Mouse (Mus musculus) heart, embryonic 15.5 days (tissue): Measurements from ENCODE around the gene Msto1. TPM values are rescaled to one million over a fixed set of nuclear protein-coding genes. Genes with fewer than 3 reads are reported as not detected.
A peak's percentile ranks its signal among the peaks of the same experiment; 100 is the strongest.

Experiments
- ATAC-seq: fragments of 200-750 bp; cut with Nextera tagmentation; replicated peaks from 2 replicates; pipeline ENCODE4 v1.8.0; 2017; ENCODE audit warnings: low read depth, moderate TSS enrichment; ENCODE audit not compliant: insufficient number of reproducible peaks, insufficient read depth, low FRiP score
- H3K27ac ChIP-seq: fragments of 300-500 bp; sonication (generic); 2 replicates; pipeline ENCODE4 v1.5.1; 2015; ENCODE audit warnings: mild to moderate bottlenecking, inconsistent platforms
- H3K27me3 ChIP-seq: fragments of 300-500 bp; sonication (generic); 2 replicates; pipeline ENCODE4 v1.6.1; 2015; ENCODE audit warnings: inconsistent platforms
- H3K36me3 ChIP-seq: fragments of 300-500 bp; sonication (generic); 2 replicates; pipeline ENCODE4 v1.6.1; 2015; ENCODE audit warnings: mild to moderate bottlenecking, inconsistent platforms
- H3K4me1 ChIP-seq: fragments of 300-500 bp; sonication (generic); replicated peaks from 2 replicates; pipeline ENCODE4 v1.6.1; 2015; ENCODE audit warnings: inconsistent platforms
- H3K4me2 ChIP-seq: fragments of 300-500 bp; sonication (generic); 2 replicates; pipeline ENCODE4 v1.6.1; 2015; ENCODE audit warnings: inconsistent platforms, mild to moderate bottlenecking, moderate library complexity
- H3K4me3 ChIP-seq: fragments of 300-500 bp; sonication (generic); 2 replicates; pipeline ENCODE4 v1.5.1; 2015; ENCODE audit warnings: mild to moderate bottlenecking, inconsistent platforms
- H3K9ac ChIP-seq: fragments of 300-500 bp; sonication (generic); 2 replicates; pipeline ENCODE4 v1.6.1; 2015; ENCODE audit warnings: mild to moderate bottlenecking, inconsistent platforms
- H3K9me3 ChIP-seq: fragments of 300-500 bp; sonication (generic); replicated peaks from 2 replicates; pipeline ENCODE4 v1.6.1; 2016; ENCODE audit warnings: inconsistent platforms
- WGBS: fragments of 180-500 bp; shearing (Covaris S2); methylation state at CpG from one replicate; pipeline ENCODE4 v1.1.7; 2015; ENCODE audit warnings: mixed read lengths; 5-methylcytosine and 5-hydroxymethylcytosine counted together
- polyA plus RNA-seq: library from polyadenylated mRNA; unstranded; fragments of >200 nt; fragmentation: Nextera tagmentation; extraction: Ambion mirVana; gene quantifications from 2 replicates; pipeline ENCODE4 v1.2.1, GENCODE M21; 2015

Msto1 gene
- polyA plus RNA-seq, 1 experiment from 2014 or later = 37.3 TPM

DNA sequence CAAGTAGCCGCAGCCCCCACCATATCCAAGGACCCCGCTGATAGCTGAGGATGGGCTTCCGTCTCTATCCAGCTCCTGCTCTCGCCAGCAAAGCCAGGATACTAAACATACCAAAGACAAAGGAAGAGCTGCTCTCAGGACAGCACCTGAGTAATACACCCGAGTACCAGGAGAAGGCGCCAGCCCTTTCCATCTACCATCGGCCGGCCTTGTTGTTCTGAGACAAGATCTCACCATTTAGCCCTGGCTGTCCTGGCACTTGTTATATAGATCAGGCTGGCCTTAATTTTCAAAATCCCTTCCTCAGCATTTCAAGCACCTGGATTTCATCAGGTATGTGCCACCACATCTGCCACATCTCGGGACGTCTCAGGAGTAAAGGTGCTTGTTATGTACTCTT lies 25.3 kb upstream of the Msto1 start:
- H3K27ac ChIP-seq = no peak overlapping the region
- H3K27me3 ChIP-seq = no peaks in the 10 kb centered on the region
- no peak overlapping the region for H3K4me2 ChIP-seq
- H3K4me3 ChIP-seq = no peak overlapping the region
- H3K9me3 ChIP-seq = no peaks in the 10 kb centered on the region
- 88% methylated on average over 10 of the region's 10 CpGs for WGBS
- H3K36me3 ChIP-seq = peaks cover 46% of the 10 kb centered on the region
- no peak overlapping the region for H3K9ac ChIP-seq
- no peaks in the 10 kb centered on the region for H3K4me1 ChIP-seq
- no peak for ATAC-seq

DNA sequence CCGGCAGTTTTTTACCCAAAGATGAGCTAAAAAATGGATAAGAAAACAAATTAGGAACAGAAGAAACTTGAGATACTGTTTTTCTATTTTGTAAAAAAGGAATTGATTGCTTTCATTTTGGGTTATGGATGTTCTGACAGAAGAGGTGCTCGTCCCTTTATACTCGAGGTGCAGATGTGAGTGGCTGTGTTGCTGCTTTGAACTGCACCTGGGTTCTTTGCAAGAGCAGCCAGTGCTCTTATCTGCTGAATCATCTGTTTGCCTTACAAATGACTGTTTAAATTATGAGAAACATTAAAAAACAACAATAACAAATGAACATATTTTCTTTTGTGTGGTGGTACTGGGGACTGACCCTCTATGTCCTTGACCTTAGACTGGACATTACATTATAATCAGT lies 15.7 kb upstream of the Msto1 start:
- Histone ChIP-seq H3K4me3 (no peak overlapping the region), H3K36me3 (peaks cover 74% of the 10 kb centered on the region), H3K4me1 (peaks cover 11% of the 10 kb centered on the region), H3K4me2 (no peak overlapping the region), H3K27me3 (no peaks in the 10 kb centered on the region), H3K9me3 (no peaks in the 10 kb centered on the region), H3K27ac (no peak overlapping the region), H3K9ac (no peak overlapping the region)
- no peak for ATAC-seq
- WGBS = 80% methylated on average over 3 of the region's 3 CpGs

DNA sequence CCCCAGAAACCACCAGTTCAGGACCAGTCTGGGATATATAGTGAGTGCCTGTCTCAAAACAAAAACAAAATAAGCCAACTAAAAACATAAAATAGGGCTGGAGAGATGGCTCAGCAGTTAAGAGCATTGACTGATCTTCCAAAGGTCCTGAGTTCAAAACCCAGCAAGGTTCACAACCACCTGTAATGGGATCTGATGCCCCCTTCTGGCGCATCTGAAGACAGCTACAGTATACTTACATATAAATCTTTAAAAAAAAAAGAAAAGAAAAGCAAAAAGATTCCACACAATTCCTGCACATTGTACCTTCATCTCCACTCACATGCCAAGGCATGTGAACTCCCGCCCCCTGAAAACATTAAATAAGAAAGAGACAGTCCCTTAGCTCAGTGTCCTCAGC lies 11.9 kb upstream of the Msto1 start:
- Histone ChIP-seq H3K4me2 (no peak overlapping the region), H3K9me3 (no peaks in the 10 kb centered on the region), H3K4me1 (peaks cover 32% of the 10 kb centered on the region), H3K27me3 (no peaks in the 10 kb centered on the region), H3K36me3 (peaks cover 77% of the 10 kb centered on the region), H3K27ac (no peak overlapping the region), H3K4me3 (no peak overlapping the region), H3K9ac (no peak overlapping the region)
- WGBS = 94% methylated on average over 2 of the region's 2 CpGs
- no peak for ATAC-seq

DNA sequence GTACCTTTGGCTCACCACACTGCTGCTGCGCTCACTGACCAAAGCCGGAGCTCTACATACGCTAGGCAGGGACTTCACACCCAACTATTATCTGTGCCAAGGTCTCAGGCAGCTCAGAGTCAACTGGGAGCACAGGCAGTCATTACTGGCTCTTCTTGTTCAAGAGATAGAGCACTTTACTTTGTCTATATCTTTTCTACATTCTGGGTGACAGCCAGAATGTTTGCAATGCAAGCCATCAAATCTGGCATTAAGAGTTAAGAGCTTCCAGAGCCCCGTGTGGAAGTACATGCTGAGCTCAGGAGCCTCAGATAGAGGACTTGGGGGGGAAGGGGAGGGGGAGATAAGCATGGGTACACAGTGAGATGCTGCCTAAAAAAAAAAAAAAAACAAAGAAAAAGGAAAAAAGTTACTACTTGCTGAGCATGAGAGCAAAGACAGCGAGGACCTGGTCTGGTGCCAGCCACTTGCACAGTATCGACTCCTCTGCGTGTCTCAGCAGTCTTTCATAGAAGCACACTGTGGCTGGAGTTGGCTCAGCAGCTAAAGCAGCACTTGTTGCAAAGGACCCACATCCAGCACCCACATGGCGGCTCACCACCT lies 10.3 kb upstream of the Msto1 start:
- Histone ChIP-seq H3K4me2 (peak overlapping the region; percentile 34), H3K27ac (peak overlapping the region; percentile 83)
- 28% methylated on average over 8 of the region's 8 CpGs for WGBS

DNA sequence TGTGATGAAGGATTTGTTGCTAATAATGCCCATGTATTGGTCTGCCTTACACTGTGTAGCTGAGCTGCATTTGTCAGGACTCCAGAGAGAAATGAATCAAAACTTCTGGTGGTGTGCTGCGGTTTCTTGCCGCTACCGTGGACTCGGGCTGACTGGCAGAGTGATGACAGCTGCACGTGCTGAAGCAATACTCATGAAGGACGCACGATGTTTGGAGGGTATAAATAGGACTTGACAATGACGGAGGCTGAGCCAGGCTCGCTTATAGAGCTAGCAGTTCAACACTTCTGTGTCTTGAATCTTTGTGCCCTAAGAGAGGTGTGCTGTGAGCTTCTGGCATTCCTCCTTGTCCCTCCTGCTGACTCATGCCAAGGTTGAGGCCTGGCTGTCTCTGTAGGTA lies 7.6 kb upstream of the Msto1 start:
- no peaks in the 10 kb centered on the region for H3K27me3 ChIP-seq
- H3K9me3 ChIP-seq = 0 out of 2 replicates have a peak, but pooled peaks cover 3% of the 10 kb centered on the region
- no peak overlapping the region for H3K27ac ChIP-seq
- no peak overlapping the region for H3K9ac ChIP-seq
- peaks cover 32% of the 10 kb centered on the region for H3K4me1 ChIP-seq
- ATAC-seq = 0 out of 2 replicates have a peak, but pooled peaks have one; percentile 21
- H3K4me2 ChIP-seq = no peak overlapping the region
- H3K36me3 ChIP-seq = peaks cover 44% of the 10 kb centered on the region
- no peak overlapping the region for H3K4me3 ChIP-seq
- 53% methylated on average over 9 of the region's 9 CpGs for WGBS

More for the DNA sequence above, 10.3 kb upstream of the Msto1 start:
- H3K4me3 ChIP-seq = no peak overlapping the region
- 0 out of 2 replicates have a peak, but pooled peaks cover 3% of the 10 kb centered on the region for H3K9me3 ChIP-seq
- H3K9ac ChIP-seq = no peak overlapping the region
- no peaks in the 10 kb centered on the region for H3K27me3 ChIP-seq
- peaks cover 69% of the 10 kb centered on the region for H3K36me3 ChIP-seq
- peaks cover 32% of the 10 kb centered on the region for H3K4me1 ChIP-seq
- peak; percentile 81 for ATAC-seq

DNA sequence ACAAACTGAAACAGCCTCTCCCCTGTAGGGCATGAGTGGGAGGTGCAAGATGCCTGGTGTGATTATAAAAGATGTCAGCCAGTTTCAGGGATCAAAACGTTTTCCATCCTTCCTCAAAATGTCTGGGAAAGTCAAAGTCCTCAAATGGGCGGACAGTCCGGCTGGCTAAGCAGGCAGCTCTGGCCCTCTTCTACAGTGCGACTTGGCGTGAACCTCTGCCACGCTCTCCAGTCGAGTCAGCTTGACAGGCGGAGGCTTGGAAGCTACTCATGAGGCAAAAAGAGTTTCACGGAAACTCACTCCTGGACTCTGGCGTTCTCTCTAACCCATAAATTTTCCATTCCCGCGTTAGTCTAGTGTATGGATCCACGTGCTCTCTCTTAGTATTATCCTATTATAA lies 5.2 kb upstream of the Msto1 start:
- WGBS = 81% methylated on average over 13 of the region's 13 CpGs
- no peak overlapping the region for H3K27ac ChIP-seq
- H3K36me3 ChIP-seq = peaks cover 28% of the 10 kb centered on the region
- no peak for ATAC-seq
- H3K9me3 ChIP-seq = 0 out of 2 replicates have a peak, but pooled peaks cover 3% of the 10 kb centered on the region
- H3K4me1 ChIP-seq = peaks cover 23% of the 10 kb centered on the region
- no peaks in the 10 kb centered on the region for H3K27me3 ChIP-seq
- no peak overlapping the region for H3K4me3 ChIP-seq
- no peak overlapping the region for H3K9ac ChIP-seq
- H3K4me2 ChIP-seq = no peak overlapping the region

DNA sequence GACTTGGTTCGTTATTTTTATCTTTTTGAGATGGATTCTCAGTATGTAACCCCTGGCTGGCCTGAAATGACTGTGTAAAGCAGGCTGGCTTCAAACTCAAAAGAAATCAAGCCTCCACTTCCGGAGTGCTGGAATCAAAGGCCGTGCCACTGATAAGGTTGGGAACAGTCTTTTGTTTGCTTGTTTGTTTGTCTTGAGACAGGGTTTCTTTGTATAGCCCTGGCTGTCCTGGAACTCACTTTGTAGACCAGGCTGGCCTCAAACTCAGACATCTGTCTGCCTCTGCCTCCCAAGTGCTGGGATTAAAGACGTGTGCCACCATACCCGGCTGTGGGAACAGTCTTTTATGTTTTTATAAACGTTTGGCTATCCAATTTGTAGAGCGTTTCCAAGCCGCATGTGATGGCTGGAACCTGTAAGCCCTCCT lies 598 bp upstream of the Msto1 start:
- no peaks in the 10 kb centered on the region for H3K9me3 ChIP-seq
- peaks cover 15% of the 10 kb centered on the region for H3K4me1 ChIP-seq
- peak overlapping the region; percentile 83 for H3K4me2 ChIP-seq
- H3K9ac ChIP-seq = peak overlapping the region; percentile 65
- ATAC-seq = peak; percentile 23; the same call in 1 of the 2 replicates
- H3K4me3 ChIP-seq = peak overlapping the region; percentile 85
- H3K36me3 ChIP-seq = peaks cover 30% of the 10 kb centered on the region
- H3K27me3 ChIP-seq = no peaks in the 10 kb centered on the region
- 27% methylated on average over 8 of the region's 8 CpGs for WGBS
- peak overlapping the region; percentile 94 for H3K27ac ChIP-seq

DNA sequence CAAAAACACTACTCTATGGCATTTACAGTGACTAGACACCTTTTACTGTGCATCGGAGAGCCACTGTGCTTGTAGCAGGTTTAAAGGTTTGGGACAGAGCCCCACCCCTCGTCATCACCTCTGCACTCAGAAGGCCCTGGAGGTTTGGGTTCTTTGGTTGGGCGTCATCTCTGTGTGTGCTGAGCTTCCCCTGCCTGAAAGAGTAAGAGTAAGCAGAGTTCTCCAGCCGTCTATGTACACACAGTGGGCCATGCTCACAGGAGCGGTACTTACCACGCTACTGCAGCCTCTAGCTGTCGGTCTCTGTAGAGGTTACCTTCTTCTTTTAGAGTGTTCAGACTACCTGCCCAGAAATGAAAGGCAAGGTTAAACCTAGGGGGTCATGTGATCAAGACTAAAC lies 1.2 kb downstream of the Msto1 start:
- no peak for ATAC-seq
- peaks cover 46% of the 10 kb centered on the region for H3K36me3 ChIP-seq
- 87% methylated on average over 7 of the region's 7 CpGs for WGBS

DNA sequence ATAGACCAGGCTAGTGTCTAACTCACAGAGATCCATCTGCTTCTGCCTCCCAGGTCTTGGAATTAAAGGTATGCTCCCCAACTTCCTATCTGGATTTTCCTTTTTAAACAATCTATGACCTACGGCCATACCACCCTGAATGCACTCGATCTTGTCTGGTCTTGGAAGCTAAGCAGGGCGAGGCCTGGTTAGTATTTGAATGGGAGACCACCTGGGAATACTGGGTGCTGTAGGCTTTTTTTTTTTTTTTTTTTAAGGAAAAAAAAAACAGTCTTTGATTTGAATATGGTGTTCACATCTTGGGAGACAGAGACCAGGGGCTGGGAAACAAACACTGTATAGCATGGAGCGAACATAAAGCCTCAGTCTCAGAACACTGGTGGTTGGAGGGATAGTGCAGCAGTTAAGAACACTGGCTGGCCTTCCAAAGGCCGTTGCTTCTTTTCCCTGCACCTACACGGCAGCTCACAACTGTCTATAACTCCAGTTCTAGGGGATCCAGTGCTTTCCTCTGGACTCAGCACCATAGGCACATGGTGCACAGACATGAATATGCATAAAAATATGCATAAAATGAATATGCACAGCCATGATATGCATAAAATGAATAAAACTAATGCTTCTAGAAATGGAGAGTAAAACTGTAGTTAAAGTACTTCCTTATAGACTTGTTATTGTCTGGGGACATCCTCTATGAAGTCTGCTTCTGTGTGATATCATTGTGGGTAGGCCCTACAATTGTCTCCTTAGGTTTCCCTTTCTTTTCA lies 7.2 kb downstream of the Msto1 start:
- peaks cover 86% of the 10 kb centered on the region for H3K36me3 ChIP-seq
- no peak overlapping the region for H3K4me2 ChIP-seq
- no peaks in the 10 kb centered on the region for H3K4me1 ChIP-seq
- H3K4me3 ChIP-seq = no peak overlapping the region
- no peak overlapping the region for H3K27ac ChIP-seq
- H3K27me3 ChIP-seq = no peaks in the 10 kb centered on the region
- H3K9me3 ChIP-seq = no peaks in the 10 kb centered on the region
- no peak overlapping the region for H3K9ac ChIP-seq
- ATAC-seq = no peak
- 88% methylated on average over 6 of the region's 6 CpGs for WGBS

More for the DNA sequence above, 1.2 kb downstream of the Msto1 start:
- Histone ChIP-seq H3K4me3 (peak overlapping the region; percentile 85), H3K4me1 (peaks cover 15% of the 10 kb centered on the region), H3K27ac (no peak overlapping the region), H3K27me3 (no peaks in the 10 kb centered on the region), H3K9me3 (no peaks in the 10 kb centered on the region), H3K4me2 (peak overlapping the region; percentile 83), H3K9ac (no peak overlapping the region)

DNA sequence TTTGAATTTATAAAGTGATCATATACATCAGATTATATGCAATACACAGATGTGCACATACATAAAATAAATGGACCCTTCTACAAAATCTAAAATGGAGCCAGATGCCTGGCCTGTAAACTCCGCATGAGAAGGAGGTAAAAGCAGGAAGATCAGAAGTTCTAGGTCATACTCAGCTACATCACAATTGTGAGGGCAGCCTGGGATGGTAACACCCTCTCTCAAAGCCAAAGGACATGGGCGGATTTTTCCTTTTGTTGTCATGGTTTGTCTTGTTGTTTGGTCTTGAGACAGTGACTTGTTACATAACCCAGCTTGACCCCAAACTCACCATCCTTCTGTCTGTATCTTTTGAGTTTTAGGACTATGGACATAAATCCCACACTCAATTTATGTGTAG lies 8.1 kb downstream of the Msto1 start:
- Histone ChIP-seq H3K27me3 (no peaks in the 10 kb centered on the region), H3K4me1 (no peaks in the 10 kb centered on the region), H3K9ac (no peak overlapping the region), H3K36me3 (peaks cover 83% of the 10 kb centered on the region), H3K4me3 (no peak overlapping the region), H3K27ac (no peak overlapping the region), H3K4me2 (no peak overlapping the region), H3K9me3 (no peaks in the 10 kb centered on the region)
- WGBS = 88% methylated on average over 2 of the region's 2 CpGs
- no peak for ATAC-seq

DNA sequence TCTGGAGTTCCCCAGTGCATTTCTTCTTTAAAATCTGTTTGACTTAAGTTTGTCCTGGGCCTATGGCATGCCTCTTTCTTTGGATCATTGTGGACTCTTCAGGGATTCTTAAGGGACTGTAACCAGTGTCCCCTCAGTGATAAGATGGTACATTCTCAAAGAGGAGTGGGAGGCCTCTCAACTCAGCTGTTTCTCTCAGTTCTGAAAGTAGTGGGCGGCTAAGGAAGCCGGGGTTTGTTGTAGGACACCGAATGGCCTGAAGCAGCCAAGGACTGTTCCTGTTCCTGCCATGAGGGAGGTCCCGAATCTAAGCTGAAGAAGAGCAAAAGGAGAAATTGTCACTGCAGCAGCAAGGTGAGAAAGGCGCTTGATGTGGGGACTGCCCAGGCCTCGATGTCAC lies 8.6 kb downstream of the Msto1 start:
- 83% methylated on average over 6 of the region's 6 CpGs for WGBS
- Histone ChIP-seq H3K9me3 (no peaks in the 10 kb centered on the region), H3K27me3 (no peaks in the 10 kb centered on the region), H3K4me1 (no peaks in the 10 kb centered on the region), H3K36me3 (peaks cover 80% of the 10 kb centered on the region), H3K4me3 (no peak overlapping the region), H3K27ac (no peak overlapping the region), H3K4me2 (no peak overlapping the region), H3K9ac (no peak overlapping the region)
- ATAC-seq = no peak
